Mouse (Mus musculus) liver, postnatal 0 days (tissue): ENCODE results near the gene Dhx33. TPM values are rescaled to one million over a fixed set of nuclear protein-coding genes. Genes with fewer than 3 reads are reported as not detected.
A peak's percentile ranks its signal among the peaks of the same experiment; 100 is the strongest.

Experiments
- ATAC-seq: fragments of 200-750 bp; cut with Nextera tagmentation; 2 replicates; pipeline ENCODE4 v1.8.0; 2017; ENCODE audit warnings: mild to moderate bottlenecking, moderate library complexity
- DNase-seq: peaks from one replicate; pipeline ENCODE4 v3.0.0-alpha.2; 2016
- H3K27ac ChIP-seq: fragments of 300-500 bp; sonication (generic); 2 replicates; pipeline ENCODE4 v1.5.1; 2014; ENCODE audit warnings: antibody characterized with exemption, moderate library complexity, mild to moderate bottlenecking, low read depth
- H3K27me3 ChIP-seq: fragments of 300-500 bp; sonication (generic); 2 replicates; pipeline ENCODE4 v1.6.1; 2014; ENCODE audit warnings: low read length, control low read depth, mixed read lengths; ENCODE audit not compliant: insufficient read depth
- H3K36me3 ChIP-seq: fragments of 300-500 bp; sonication (generic); replicated peaks from 2 replicates; pipeline ENCODE4 v1.6.1; 2014; ENCODE audit warnings: mild to moderate bottlenecking, control low read depth, low read length, moderate library complexity, mixed read lengths; ENCODE audit not compliant: insufficient read depth
- H3K4me1 ChIP-seq: fragments of 300-500 bp; sonication (generic); 2 replicates; pipeline ENCODE4 v1.6.1; 2014; ENCODE audit warnings: antibody characterized with exemption, mild to moderate bottlenecking, control low read depth; ENCODE audit not compliant: insufficient read depth
- H3K4me2 ChIP-seq: fragments of 300-500 bp; sonication (generic); 2 replicates; pipeline ENCODE4 v1.6.1; 2014; ENCODE audit warnings: low read depth, mild to moderate bottlenecking, low read length, moderate library complexity, mixed read lengths
- H3K4me3 ChIP-seq: fragments of 300-500 bp; sonication (generic); 2 replicates; pipeline ENCODE4 v1.5.1; 2014; ENCODE audit warnings: low read depth, low read length
- H3K9ac ChIP-seq: fragments of 300-500 bp; sonication (generic); replicated peaks from 2 replicates; pipeline ENCODE4 v1.6.1; 2014; ENCODE audit warnings: mild to moderate bottlenecking, moderate library complexity
- H3K9me3 ChIP-seq: fragments of 300-500 bp; sonication (generic); 2 replicates; pipeline ENCODE4 v1.6.1; 2016; ENCODE audit warnings: mild to moderate bottlenecking, control low read depth, low read length, mixed read lengths
- CTCF ChIP-seq: sonication (generic); IDR thresholded peaks from 2 replicates; pipeline ENCODE4 v1.5.1; 2016; ENCODE audit warnings: antibody characterized with exemption, low read depth
- EP300 ChIP-seq: IDR thresholded peaks from 2 replicates; pipeline ENCODE4 v1.6.1; 2016; ENCODE audit warnings: antibody characterized with exemption, low read depth, mild to moderate bottlenecking
- WGBS: fragments of 180-500 bp; shearing (Covaris S2); extraction: QIAGEN DNeasy Blood & Tissue Kit; methylation state at CpG from one replicate; pipeline ENCODE4 v1.1.7; 2014; ENCODE audit not compliant: insufficient replicate concordance; 5-methylcytosine and 5-hydroxymethylcytosine counted together
- polyA plus RNA-seq: library from polyadenylated mRNA; unstranded; fragments of >200 nt; fragmentation: Nextera tagmentation; extraction: Ambion mirVana; gene quantifications from 2 replicates; pipeline ENCODE4 v1.2.1, GENCODE M21; 2015

Gene Dhx33
- polyA plus RNA-seq, 1 experiment from 2014 or later: 3.5 TPM

- ATAC-seq (no peak), DNase-seq (no peak)
- H3K27ac ChIP-seq: no peak overlapping the region
- no peak overlapping the region for H3K4me3 ChIP-seq
- TF ChIP-seq CTCF (no peak), EP300 (no peak)
- peaks cover 11% of the 10 kb centered on the region for H3K4me1 ChIP-seq
- H3K9me3 ChIP-seq: no peaks in the 10 kb centered on the region
- WGBS: 79% methylated on average over 4 of the region's 4 CpGs
- H3K27me3 ChIP-seq: no peaks in the 10 kb centered on the region
- H3K36me3 ChIP-seq: peaks cover 31% of the 10 kb centered on the region
- H3K4me2 ChIP-seq: no peak overlapping the region
- H3K9ac ChIP-seq: no peak overlapping the region
Observed at GRCm38 (mm10) chr11:71001167-71001566, 3.1 kb downstream of the Dhx33 start.

GRCm38 (mm10) chr11:70982557-70983228 is 21.5 kb downstream of the Dhx33 start, which contains the start of gene C1qbp:
Gene C1qbp (minus strand): TSS chr11:70983026.
- peak; percentile 98 for ATAC-seq
- Histone ChIP-seq H3K4me3 (peak within 1 kb of the TSS; percentile 91), H3K9me3 (no peaks in the 10 kb centered on the region), H3K9ac (peak within 1 kb of the TSS; percentile 85), H3K4me2 (peak within 1 kb of the TSS; percentile 97), H3K4me1 (peaks cover 10% of the 10 kb centered on the region), H3K27me3 (no peaks in the 10 kb centered on the region), H3K27ac (peak within 1 kb of the TSS; percentile 83), H3K36me3 (peaks cover 58% of the 10 kb centered on the region)
- 1% methylated on average over 52 of the region's 64 CpGs for WGBS
- TF ChIP-seq EP300 (no peak), CTCF (peak; percentile 99)
- DNase-seq: peak; percentile 97

- Histone ChIP-seq H3K9me3 (no peaks in the 10 kb centered on the region), H3K27ac (no peak overlapping the region), H3K36me3 (peaks cover 58% of the 10 kb centered on the region), H3K27me3 (no peaks in the 10 kb centered on the region), H3K4me2 (peak overlapping the region; percentile 97), H3K4me3 (peak overlapping the region; percentile 91), H3K9ac (peak overlapping the region; percentile 85), H3K4me1 (peaks cover 10% of the 10 kb centered on the region)
- ATAC-seq (no peak), DNase-seq (no peak)
- 5% methylated on average over 12 of the region's 12 CpGs for WGBS
- TF ChIP-seq CTCF: no peak
- TF ChIP-seq EP300: no peak
Observed at GRCm38 (mm10) chr11:70982030-70982429, 22.2 kb downstream of the Dhx33 start.

- Histone ChIP-seq H3K36me3 (peaks cover 60% of the 10 kb centered on the region), H3K4me3 (0 out of 2 replicates have a peak overlapping the region, but pooled peaks have one; percentile 91)
- no peak for ATAC-seq
Observed at GRCm38 (mm10) chr11:70980751-70981510, 23.3 kb downstream of the Dhx33 start.

GRCm38 (mm10) chr11:70980232-70980631 is 24.0 kb downstream of the Dhx33 start:
- no peak for ATAC-seq
- Histone ChIP-seq H3K4me3 (no peak overlapping the region), H3K27me3 (no peaks in the 10 kb centered on the region), H3K4me2 (no peak overlapping the region), H3K4me1 (peaks cover 10% of the 10 kb centered on the region), H3K27ac (no peak overlapping the region), H3K36me3 (peaks cover 61% of the 10 kb centered on the region), H3K9ac (no peak overlapping the region), H3K9me3 (no peaks in the 10 kb centered on the region)
- no peak for DNase-seq
- WGBS: 82% methylated on average over 6 of the region's 6 CpGs
- no peak for TF ChIP-seq CTCF
- TF ChIP-seq EP300: no peak

More at GRCm38 (mm10) chr11:70980751-70981510, 23.3 kb downstream of the Dhx33 start:
- no peak for DNase-seq
- peaks cover 10% of the 10 kb centered on the region for H3K4me1 ChIP-seq
- H3K9me3 ChIP-seq: no peaks in the 10 kb centered on the region
- TF ChIP-seq CTCF: no peak
- TF ChIP-seq EP300: no peak
- peak overlapping the region; percentile 97 for H3K4me2 ChIP-seq
- no peak overlapping the region for H3K9ac ChIP-seq
- 82% methylated on average over 14 of the region's 14 CpGs for WGBS
- H3K27me3 ChIP-seq: no peaks in the 10 kb centered on the region
- no peak overlapping the region for H3K27ac ChIP-seq

- H3K27me3 ChIP-seq: no peaks in the 10 kb centered on the region
- peaks cover 83% of the 10 kb centered on the region for H3K36me3 ChIP-seq
- H3K4me1 ChIP-seq: peaks cover 10% of the 10 kb centered on the region
- DNase-seq (no peak), ATAC-seq (no peak)
- no peak overlapping the region for H3K4me2 ChIP-seq
- H3K9ac ChIP-seq: no peak overlapping the region
- no peak for TF ChIP-seq EP300
- no peak for TF ChIP-seq CTCF
- WGBS: 87% methylated on average over 6 of the region's 6 CpGs
- no peak overlapping the region for H3K27ac ChIP-seq
- no peak overlapping the region for H3K4me3 ChIP-seq
- H3K9me3 ChIP-seq: no peaks in the 10 kb centered on the region
Observed at GRCm38 (mm10) chr11:70977293-70977692, 26.9 kb downstream of the Dhx33 start.
